Mouse (Mus musculus) MN1 (cell line): ENCODE results near the gene Stum.
A peak's percentile ranks its signal among the peaks of the same experiment; 100 is the strongest.

ENCODE experiments used
- DNase-seq: peaks from one replicate; pipeline ENCODE4 v3.0.0-alpha.2; 2016; ENCODE audit warnings: low spot score

Gene Stum

GRCm38 (mm10) chr1:180429819-180430218 is 53.5 kb downstream of the Stum start:
- DNase-seq = no peak

GRCm38 (mm10) chr1:180428871-180429270 is 54.4 kb downstream of the Stum start:
- no peak for DNase-seq

GRCm38 (mm10) chr1:180428101-180428712 is 55.1 kb downstream of the Stum start:
- DNase-seq = no peak

- no peak for DNase-seq
Measured at GRCm38 (mm10) chr1:180427685-180428084, 55.6 kb downstream of the Stum start.

- no peak for DNase-seq
Measured at GRCm38 (mm10) chr1:180426405-180426804, 56.9 kb downstream of the Stum start.

GRCm38 (mm10) chr1:180423931-180424330 is 59.4 kb downstream of the Stum start:
- no peak for DNase-seq

GRCm38 (mm10) chr1:180423008-180423639 is 60.2 kb downstream of the Stum start:
- DNase-seq = no peak

GRCm38 (mm10) chr1:180422076-180422828 is 61.1 kb downstream of the Stum start:
- peak; percentile 58 for DNase-seq

- DNase-seq = no peak
Measured at GRCm38 (mm10) chr1:180421165-180421909, 62.0 kb downstream of the Stum start.

- DNase-seq = peak; percentile 76
Measured at GRCm38 (mm10) chr1:180420496-180421164, 62.7 kb downstream of the Stum start.

GRCm38 (mm10) chr1:180419059-180419458 is 64.2 kb downstream of the Stum start:
- DNase-seq = no peak

GRCm38 (mm10) chr1:180417118-180417517 is 66.2 kb downstream of the Stum start:
- no peak for DNase-seq

- no peak for DNase-seq
Measured at GRCm38 (mm10) chr1:180415836-180416235, 67.5 kb downstream of the Stum start.

- no peak for DNase-seq
Measured at GRCm38 (mm10) chr1:180415064-180415463, 68.2 kb downstream of the Stum start.

GRCm38 (mm10) chr1:180410306-180410705 is 73.0 kb downstream of the Stum start:
- no peak for DNase-seq

GRCm38 (mm10) chr1:180409771-180410170 is 73.5 kb downstream of the Stum start:
- DNase-seq = no peak

GRCm38 (mm10) chr1:180408832-180409231 is 74.5 kb downstream of the Stum start:
- no peak for DNase-seq

- no peak for DNase-seq
Measured at GRCm38 (mm10) chr1:180407727-180408719, 75.3 kb downstream of the Stum start.

GRCm38 (mm10) chr1:180407171-180407671 is 76.1 kb downstream of the Stum start:
- DNase-seq = peak; percentile 50

GRCm38 (mm10) chr1:180406336-180407035 is 76.8 kb downstream of the Stum start:
- no peak for DNase-seq
